Mouse (Mus musculus): ENCODE measurements around the gene Gm34302.
"Not testable (repeated sequence)": the region's sequence is repeated elsewhere in the genome, so short reads cannot be mapped to it uniquely, and the experiment has no call there.

Gm34302 gene

GRCm38 (mm10) chr3:63483726-63484125 lies at the start of gene Gm34302:
Gm34302 (minus strand) TSS chr3:63483879.
- no peak for DNase-seq (ENCODE audit: low read depth in 2 of 2, low spot score in 2 of 2)

- DNase-seq (ENCODE audit: low read depth in 2 of 2, low spot score in 2 of 2): no peak
Measured at GRCm38 (mm10) chr3:63531847-63532246, 48.2 kb upstream of the Gm34302 start.

DNA sequence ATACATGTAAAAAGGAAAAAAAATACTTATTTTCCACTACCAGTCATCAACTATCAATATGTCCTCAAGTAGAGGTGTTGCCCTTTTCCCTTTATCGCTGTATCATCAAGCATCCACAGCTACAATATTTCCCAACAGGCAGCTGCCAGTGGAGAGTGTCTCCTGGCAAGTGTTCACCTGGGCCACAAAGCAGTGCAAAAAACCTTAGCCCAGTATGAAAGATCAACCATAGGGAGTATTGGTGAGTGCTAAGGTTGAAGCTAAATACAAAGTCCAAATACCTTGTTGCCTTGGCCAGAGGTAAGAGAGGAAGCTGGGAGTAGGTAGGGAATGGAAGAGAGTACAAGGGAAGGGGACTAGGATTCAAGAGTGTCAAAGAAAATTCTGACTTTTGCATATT lies 34.0 kb upstream of the Gm34302 start:
- DNase-seq (ENCODE audit: low read depth in 2 of 2, low spot score in 2 of 2): no peak

- DNase-seq (ENCODE audit: low read depth in 2 of 2, low spot score in 2 of 2): not testable (repeated sequence)
Measured at GRCm38 (mm10) chr3:63516279-63516678, 32.6 kb upstream of the Gm34302 start.

DNA sequence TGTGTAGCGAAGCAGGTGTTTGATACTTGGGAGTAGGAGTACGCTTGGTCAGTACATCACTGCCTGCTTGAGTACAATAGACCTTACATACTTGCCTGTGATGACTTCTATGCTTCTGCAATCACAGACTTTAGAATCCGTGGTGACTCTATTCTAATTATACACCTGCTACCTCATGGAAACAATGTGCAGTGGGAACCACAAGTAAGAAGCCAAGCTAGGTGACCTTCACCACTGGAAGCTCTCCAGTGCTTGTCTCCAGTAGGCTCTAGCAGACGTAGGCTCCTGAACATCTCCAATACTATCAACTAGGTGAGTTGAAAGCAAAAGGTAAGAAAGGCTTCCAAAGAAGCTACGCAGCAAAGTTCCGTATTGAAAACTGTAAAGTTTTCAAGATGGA lies 27.6 kb upstream of the Gm34302 start:
- DNase-seq (ENCODE audit: low read depth in 2 of 2, low spot score in 2 of 2): no peak

GRCm38 (mm10) chr3:63509484-63509883 lies 25.8 kb upstream of the Gm34302 start:
- no peak for DNase-seq (ENCODE audit: low read depth in 2 of 2, low spot score in 2 of 2)

DNA sequence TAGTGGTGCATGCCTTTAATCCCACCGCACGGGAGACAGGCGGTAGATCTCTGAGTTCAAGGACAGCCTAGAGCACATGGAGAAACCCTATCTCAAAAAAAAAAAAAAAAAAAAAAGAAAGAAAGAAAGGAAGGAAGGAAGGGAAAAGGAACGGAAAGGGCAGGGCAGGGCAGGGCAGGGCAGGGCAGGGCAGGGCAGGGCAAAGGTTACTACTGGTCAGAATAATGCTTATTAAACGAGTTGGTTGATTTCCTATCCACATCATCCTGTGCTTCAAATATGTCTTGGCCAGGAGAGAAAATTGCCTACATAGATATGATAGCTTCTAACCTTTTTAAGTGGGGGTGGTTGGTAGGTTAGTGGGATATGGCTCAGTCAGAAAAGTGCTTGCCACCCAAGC lies 25.2 kb upstream of the Gm34302 start:
- DNase-seq (ENCODE audit: low read depth in 2 of 2, low spot score in 2 of 2): no peak

DNA sequence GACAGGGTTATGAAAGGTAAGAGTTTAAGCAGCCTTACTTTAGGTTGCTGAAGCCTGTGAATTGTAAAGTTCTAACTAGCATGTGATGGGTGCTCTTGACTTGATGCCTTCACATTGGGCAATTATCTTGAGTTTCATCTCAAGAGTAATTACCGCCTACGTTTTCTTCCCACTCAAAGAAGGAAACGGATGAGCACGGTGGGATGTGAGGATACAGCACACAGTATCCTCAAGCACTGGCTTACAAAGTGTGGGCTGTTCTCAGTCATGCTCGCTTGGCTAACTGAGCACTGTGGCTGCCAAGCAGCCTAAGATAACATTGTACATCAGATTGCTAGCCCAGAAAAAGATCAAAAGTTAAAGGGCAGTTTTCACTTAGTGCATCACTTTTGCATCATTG lies 20.8 kb upstream of the Gm34302 start:
- DNase-seq (ENCODE audit: low read depth in 2 of 2, low spot score in 2 of 2): no peak

GRCm38 (mm10) chr3:63494625-63495382 lies 11.1 kb upstream of the Gm34302 start:
- no peak for DNase-seq (ENCODE audit: low read depth in 2 of 2, low spot score in 2 of 2)

- DNase-seq (ENCODE audit: low read depth in 2 of 2, low spot score in 2 of 2): no peak
Measured at GRCm38 (mm10) chr3:63493563-63493962, 9.9 kb upstream of the Gm34302 start.

- DNase-seq (ENCODE audit: low read depth in 2 of 2, low spot score in 2 of 2): no peak
Measured at GRCm38 (mm10) chr3:63440426-63441125, 43.1 kb downstream of the Gm34302 start.

GRCm38 (mm10) chr3:63439738-63440137 lies 43.9 kb downstream of the Gm34302 start:
- no peak for DNase-seq (ENCODE audit: low read depth in 2 of 2, low spot score in 2 of 2)

GRCm38 (mm10) chr3:63438898-63439297 lies 44.8 kb downstream of the Gm34302 start:
- no peak for DNase-seq (ENCODE audit: low read depth in 2 of 2, low spot score in 2 of 2)
